8 mouse cellular contexts compared by ENCODE assay signal in genomic region chr3:96147950-96148349, GRCm38 (mm10). TPM values are rescaled to one million over a fixed set of nuclear protein-coding genes. Genes with fewer than 3 reads are reported as not detected.
DNase-seq lines count a peak whose midpoint lies in the region; ATAC-seq lines count a peak whose summit lies in the region.
"Had no signal": no experiment of that assay in that cellular context is flagged by ENCODE, and none has a peak within 500 bp of the region (broad histone marks: within the 10 kb centered on the region; RNA-seq: fewer than 3 reads in every experiment).

No protein-coding gene starts in this region.

- intact Hi-C loops in heart, postnatal 10 days (cut with DNase I) = loop anchor here (1.0 to 2.0 kb wide), 2 partner anchors 82 to 181 kb away; no protein-coding TSS in a partner anchor

- H3K36me3 ChIP-seq in liver, embryonic 16.5 days (ENCODE audit: control insufficient read depth, insufficient read depth) = peaks cover 11% of the 10 kb centered on the region

- H3K4me3 ChIP-seq in liver, embryonic 16.5 days (ENCODE audit: low read depth, low read length) = no peak overlapping the region
- H3K4me3 ChIP-seq: heart, embryonic 13.5 days had no signal

- 0 out of 2 replicates have a peak, but pooled peaks have one; percentile 24 for ATAC-seq in liver, embryonic 16.5 days (ENCODE audit: low read depth)

- H3K27me3 ChIP-seq in liver, embryonic 16.5 days (ENCODE audit: control insufficient read depth, insufficient read depth, low read depth, low read length) = no peaks in the 10 kb centered on the region
- H3K27me3 ChIP-seq: heart, embryonic 13.5 days had no signal

- no peak overlapping the region for H3K4me2 ChIP-seq in liver, embryonic 16.5 days (ENCODE audit: low read depth, low read length)
- H3K4me2 ChIP-seq: heart, embryonic 13.5 days had no signal

- 6% methylated on average over 5 of the region's 5 CpGs for WGBS in liver, embryonic 16.5 days (ENCODE audit: insufficient replicate concordance)

- H3K27ac ChIP-seq in liver, embryonic 16.5 days (ENCODE audit: low read length) = no peak overlapping the region
- H3K27ac ChIP-seq: heart, embryonic 13.5 days had no signal

- H3K9ac ChIP-seq in liver, embryonic 16.5 days (ENCODE audit: low read depth, low read length) = no peak overlapping the region
- H3K9ac ChIP-seq: heart, embryonic 13.5 days had no signal

- no peaks in the 10 kb centered on the region for H3K9me3 ChIP-seq in liver, embryonic 16.5 days (replicated peaks; ENCODE audit: control insufficient read depth, low read length)
- H3K9me3 ChIP-seq: heart, embryonic 13.5 days had no signal

- DNase-seq in left cerebral cortex, adult 18-20 months (ENCODE audit: low spot score in 2 of 2) = peak; percentile 57 to 66
- DNase-seq in left cerebral cortex, adult 8-10 months (ENCODE audit: low spot score in 2 of 2) = no peak
- DNase-seq in MEL-GATA-1-ER (ENCODE audit: extremely low read depth, low read depth) = peak; percentile 90
- DNase-seq in c-Kit-positive CD71-positive TER-119-negative erythroid progenitor cells, embryonic 14.5 days (ENCODE audit: low read depth) = peak; percentile 67
- peak; percentile 75 to 82 for DNase-seq in heart, postnatal 10 days
- peak; percentile 58 for DNase-seq in skeletal muscle tissue, adult 2 months (ENCODE audit: low read depth, low spot score)

- no peaks in the 10 kb centered on the region for H3K4me1 ChIP-seq in liver, embryonic 16.5 days (ENCODE audit: control insufficient read depth, low read depth, low read length)

RNA-seq across cellular contexts. Expression of gene Mtmr11, which starts 13.9 kb away (rescaled TPM):
- 1 to 10 TPM; 6.9 to 8.5 TPM for total RNA-seq in left cerebral cortex, adult 18-20 months (2021)
- total RNA-seq in left cerebral cortex, adult 8-10 months (2022) = 1 to 10 TPM; 5.8 to 8.4 (median 6.9) TPM
- 1 to 10 TPM; 6.6 to 7.8 TPM for total RNA-seq in heart, postnatal 10 days (2021)
- polyA plus RNA-seq in liver, embryonic 16.5 days (2015; fragmentation: Nextera tagmentation; extraction: Ambion mirVana) = 2.6 and 4.2 TPM in 2 replicates

RNA-seq across cellular contexts. Expression of gene Sf3b4, which starts 24.2 kb away (rescaled TPM):
- total RNA-seq in left cerebral cortex, adult 18-20 months (2021) = 10 to 100 TPM; 48.6 to 50.3 TPM
- total RNA-seq in left cerebral cortex, adult 8-10 months (2022) = 10 to 100 TPM; 40.3 to 48.5 (median 43.0) TPM
- 10 to 100 TPM; 27.8 to 28.2 TPM for total RNA-seq in heart, postnatal 10 days (2021)
- polyA plus RNA-seq in liver, embryonic 16.5 days (2015; fragmentation: Nextera tagmentation; extraction: Ambion mirVana) = 59.4 and 59.6 TPM in 2 replicates

RNA-seq across cellular contexts. Expression of gene Sv2a, which starts 33.0 kb away (rescaled TPM):
- 100 to 1,000 TPM; 429 to 445 TPM for total RNA-seq in left cerebral cortex, adult 18-20 months (2021)
- total RNA-seq in left cerebral cortex, adult 8-10 months (2022) = 100 to 1,000 TPM; 434 to 460 (median 443) TPM
- total RNA-seq in heart, postnatal 10 days (2021) = 10 to 100 TPM; 13.7 to 14.0 TPM
- polyA plus RNA-seq in liver, embryonic 16.5 days (2015; fragmentation: Nextera tagmentation; extraction: Ambion mirVana) = 0.12 and 0.13 TPM in 2 replicates

RNA-seq across cellular contexts. Expression of gene Otud7b, which starts 43.6 kb away (rescaled TPM):
- total RNA-seq in left cerebral cortex, adult 18-20 months (2021) = 10 to 100 TPM; 37.0 to 38.1 TPM
- total RNA-seq in left cerebral cortex, adult 8-10 months (2022) = 10 to 100 TPM; 33.4 to 40.7 (median 38.5) TPM
- 10 to 100 TPM; 50.9 to 51.0 TPM for total RNA-seq in heart, postnatal 10 days (2021)
- polyA plus RNA-seq in liver, embryonic 16.5 days (2015; fragmentation: Nextera tagmentation; extraction: Ambion mirVana) = 5.8 and 7.7 TPM in 2 replicates

Comparison
In these comparisons a context has a peak if more than half of its experiments do, and no peak if none do; other contexts are left out.
1. DNase-seq: peak in left cerebral cortex, adult 18-20 months (2 of 2), MEL-GATA-1-ER (single experiment), c-Kit-positive CD71-positive TER-119-negative erythroid progenitor cells, embryonic 14.5 days (single experiment), heart, postnatal 10 days (2 of 2) and skeletal muscle tissue, adult 2 months (single experiment); none in left cerebral cortex, adult 8-10 months (0 of 2).
2. RNA of gene Sv2a, which starts 33.0 kb away (total RNA-seq): 434 to 460 TPM in left cerebral cortex, adult 8-10 months and 429 to 445 TPM in left cerebral cortex, adult 18-20 months; 13.7 to 14.0 TPM in heart, postnatal 10 days; every median in the first group is over 10 times any median in the second.